Mouse (Mus musculus): ENCODE data around the gene Tusc2. TPM values are rescaled to one million over a fixed set of nuclear protein-coding genes. Genes with fewer than 3 reads are reported as not detected.

The Tusc2 gene
- polyA plus RNA-seq, 1 experiment from 2014 or later = 88.2 TPM

- no peaks in the 10 kb centered on the region for H3K9me3 ChIP-seq (ENCODE audit: control insufficient read depth, low read length)
- no peak overlapping the region for H3K27ac ChIP-seq (ENCODE audit: low read depth, low read length)
- no peak overlapping the region for H3K4me3 ChIP-seq (ENCODE audit: low read depth, low read length)
- ATAC-seq (ENCODE audit: low FRiP score) = no peak
- no peaks in the 10 kb centered on the region for H3K36me3 ChIP-seq (ENCODE audit: control insufficient read depth, insufficient read depth, low read length)
- no peak overlapping the region for H3K9ac ChIP-seq (ENCODE audit: low read depth, low read length)
- H3K4me1 ChIP-seq (replicated peaks; ENCODE audit: control insufficient read depth, insufficient read depth, low read length) = no peaks in the 10 kb centered on the region
- WGBS = 92% methylated on average over 11 of the region's 11 CpGs
- H3K4me2 ChIP-seq (replicated peaks; ENCODE audit: low read depth, low read length) = no peak overlapping the region
- H3K27me3 ChIP-seq (ENCODE audit: control insufficient read depth, insufficient read depth, low read length) = no peaks in the 10 kb centered on the region
- DNase-seq (ENCODE audit: low spot score) = no peak
Observed at GRCm38 (mm10) chr9:107596619-107597569, 33.8 kb downstream of the Tusc2 start.

DNA sequence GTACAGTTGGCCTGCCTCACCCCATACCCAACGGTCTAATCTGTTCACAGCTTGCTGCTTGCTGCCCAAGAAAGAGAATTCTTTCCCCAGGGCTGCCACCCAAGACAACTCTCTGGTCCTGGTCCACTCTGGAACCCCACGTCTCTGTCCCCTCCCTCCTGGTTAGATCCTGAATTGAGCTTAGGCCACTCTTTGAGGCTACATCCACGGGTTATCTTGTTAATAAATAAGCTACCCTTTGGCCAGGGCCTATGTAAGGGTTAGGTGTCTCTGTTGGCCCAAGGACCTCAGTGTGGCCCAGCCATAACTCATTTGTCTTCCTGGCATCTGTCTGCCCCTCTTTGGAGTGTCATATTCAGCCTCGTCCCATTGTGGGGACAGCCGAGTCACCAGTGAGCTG lies 35.3 kb downstream of the Tusc2 start:
- no peak overlapping the region for H3K27ac ChIP-seq (ENCODE audit: low read depth, low read length)
- no peak overlapping the region for H3K4me3 ChIP-seq (ENCODE audit: low read depth, low read length)
- H3K9me3 ChIP-seq (ENCODE audit: control insufficient read depth, low read length) = no peaks in the 10 kb centered on the region
- 77% methylated on average over 5 of the region's 5 CpGs for WGBS
- H3K9ac ChIP-seq (ENCODE audit: low read depth, low read length) = no peak overlapping the region
- 0 out of 2 replicates have a peak, but pooled peaks cover 2% of the 10 kb centered on the region for H3K4me1 ChIP-seq (replicated peaks; ENCODE audit: control insufficient read depth, insufficient read depth, low read length)
- no peak for ATAC-seq (ENCODE audit: low FRiP score)
- H3K4me2 ChIP-seq (replicated peaks; ENCODE audit: low read depth, low read length) = no peak overlapping the region
- H3K27me3 ChIP-seq (ENCODE audit: control insufficient read depth, insufficient read depth, low read length) = no peaks in the 10 kb centered on the region
- DNase-seq (ENCODE audit: low spot score) = no peak
- H3K36me3 ChIP-seq (ENCODE audit: control insufficient read depth, insufficient read depth, low read length) = no peaks in the 10 kb centered on the region

- H3K27me3 ChIP-seq (ENCODE audit: control insufficient read depth, insufficient read depth, low read length) = no peaks in the 10 kb centered on the region
- peaks cover 7% of the 10 kb centered on the region; the same call in 1 of the 2 replicates for H3K4me1 ChIP-seq (replicated peaks; ENCODE audit: control insufficient read depth, insufficient read depth, low read length)
- no peak for ATAC-seq (ENCODE audit: low FRiP score)
- no peak overlapping the region for H3K4me2 ChIP-seq (replicated peaks; ENCODE audit: low read depth, low read length)
- H3K9ac ChIP-seq (ENCODE audit: low read depth, low read length) = no peak overlapping the region
- H3K9me3 ChIP-seq (ENCODE audit: control insufficient read depth, low read length) = no peaks in the 10 kb centered on the region
- no peak for DNase-seq (ENCODE audit: low spot score)
- no peak overlapping the region for H3K27ac ChIP-seq (ENCODE audit: low read depth, low read length)
- no peak overlapping the region for H3K4me3 ChIP-seq (ENCODE audit: low read depth, low read length)
- H3K36me3 ChIP-seq (ENCODE audit: control insufficient read depth, insufficient read depth, low read length) = no peaks in the 10 kb centered on the region
- WGBS = 92% methylated on average over 9 of the region's 9 CpGs
Observed at GRCm38 (mm10) chr9:107599433-107599832, 36.4 kb downstream of the Tusc2 start.

- no peak for ATAC-seq (ENCODE audit: low FRiP score)
- peaks cover 10% of the 10 kb centered on the region for H3K4me1 ChIP-seq (replicated peaks; ENCODE audit: control insufficient read depth, insufficient read depth, low read length)
- no peaks in the 10 kb centered on the region for H3K9me3 ChIP-seq (ENCODE audit: control insufficient read depth, low read length)
- no peak overlapping the region for H3K9ac ChIP-seq (ENCODE audit: low read depth, low read length)
- H3K27me3 ChIP-seq (ENCODE audit: control insufficient read depth, insufficient read depth, low read length) = no peaks in the 10 kb centered on the region
- H3K4me3 ChIP-seq (ENCODE audit: low read depth, low read length) = no peak overlapping the region
- DNase-seq (ENCODE audit: low spot score) = no peak
- H3K36me3 ChIP-seq (ENCODE audit: control insufficient read depth, insufficient read depth, low read length) = no peaks in the 10 kb centered on the region
- WGBS = 71% methylated on average over 14 of the region's 14 CpGs
- H3K4me2 ChIP-seq (replicated peaks; ENCODE audit: low read depth, low read length) = no peak overlapping the region
- no peak overlapping the region for H3K27ac ChIP-seq (ENCODE audit: low read depth, low read length)
Observed at GRCm38 (mm10) chr9:107599842-107600241, 36.8 kb downstream of the Tusc2 start.

DNA sequence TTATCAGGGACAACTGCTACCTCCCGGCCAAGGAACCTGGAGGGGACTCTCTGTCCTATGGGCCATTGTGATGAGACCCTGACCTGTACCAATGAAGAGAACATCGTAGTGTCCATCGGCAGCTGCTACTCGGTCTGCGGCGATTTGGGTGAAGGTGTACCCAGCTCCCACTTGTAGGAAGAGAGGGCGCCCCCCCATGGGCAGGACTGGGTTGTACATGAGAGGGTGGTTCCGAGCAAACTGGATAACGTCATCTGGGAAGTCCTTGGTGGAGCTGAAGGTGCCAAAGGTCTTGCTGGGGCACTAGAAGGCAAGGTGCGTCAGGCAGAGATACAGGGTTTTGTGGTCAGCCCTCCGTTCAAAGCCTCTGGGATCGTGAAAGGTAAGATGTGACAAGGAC lies 37.7 kb downstream of the Tusc2 start:
- Histone ChIP-seq H3K27ac (ENCODE audit: low read depth, low read length) (no peak overlapping the region), H3K36me3 (ENCODE audit: control insufficient read depth, insufficient read depth, low read length) (no peaks in the 10 kb centered on the region)

DNA sequence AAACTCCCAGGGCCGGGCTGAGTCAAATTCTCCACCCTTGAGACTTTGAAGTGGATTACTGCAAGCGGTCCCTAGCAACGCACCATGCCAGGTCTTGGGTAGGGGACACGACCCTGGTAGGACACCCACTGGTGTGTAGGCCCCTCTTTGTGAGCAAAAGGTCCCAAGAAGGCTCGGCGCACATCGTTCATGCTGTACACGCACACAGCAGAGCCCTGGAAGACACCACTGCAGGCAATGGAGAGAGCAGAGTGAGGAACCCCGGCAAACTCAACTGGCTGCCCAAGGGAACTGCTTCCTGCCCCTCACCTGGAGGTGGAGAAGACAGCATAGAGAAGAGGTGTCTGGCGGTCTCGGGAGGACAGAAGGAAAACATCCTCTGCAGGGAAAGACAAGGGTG lies 38.2 kb downstream of the Tusc2 start:
- no peak for ATAC-seq (ENCODE audit: low FRiP score)
- H3K9ac ChIP-seq (ENCODE audit: low read depth, low read length) = no peak overlapping the region
- no peaks in the 10 kb centered on the region for H3K36me3 ChIP-seq (ENCODE audit: control insufficient read depth, insufficient read depth, low read length)
- H3K4me3 ChIP-seq (ENCODE audit: low read depth, low read length) = no peak overlapping the region
- H3K4me2 ChIP-seq (replicated peaks; ENCODE audit: low read depth, low read length) = no peak overlapping the region
- peaks cover 13% of the 10 kb centered on the region for H3K4me1 ChIP-seq (replicated peaks; ENCODE audit: control insufficient read depth, insufficient read depth, low read length)
- H3K27me3 ChIP-seq (ENCODE audit: control insufficient read depth, insufficient read depth, low read length) = no peaks in the 10 kb centered on the region
- WGBS = 92% methylated on average over 11 of the region's 11 CpGs
- no peaks in the 10 kb centered on the region for H3K9me3 ChIP-seq (ENCODE audit: control insufficient read depth, low read length)
- no peak for DNase-seq (ENCODE audit: low spot score)
- H3K27ac ChIP-seq (ENCODE audit: low read depth, low read length) = no peak overlapping the region

More for the DNA sequence above, 37.7 kb downstream of the Tusc2 start:
- H3K9ac ChIP-seq (ENCODE audit: low read depth, low read length) = no peak overlapping the region
- peaks cover 13% of the 10 kb centered on the region for H3K4me1 ChIP-seq (replicated peaks; ENCODE audit: control insufficient read depth, insufficient read depth, low read length)
- 82% methylated on average over 12 of the region's 12 CpGs for whole genome bisulfite sequencing
- no peaks in the 10 kb centered on the region for H3K9me3 ChIP-seq (ENCODE audit: control insufficient read depth, low read length)
- no peak overlapping the region for H3K4me2 ChIP-seq (replicated peaks; ENCODE audit: low read depth, low read length)
- no peak overlapping the region for H3K4me3 ChIP-seq (ENCODE audit: low read depth, low read length)
- H3K27me3 ChIP-seq (ENCODE audit: control insufficient read depth, insufficient read depth, low read length) = no peaks in the 10 kb centered on the region
- no peak for DNase-seq (ENCODE audit: low spot score)
- ATAC-seq (ENCODE audit: low FRiP score) = no peak

DNA sequence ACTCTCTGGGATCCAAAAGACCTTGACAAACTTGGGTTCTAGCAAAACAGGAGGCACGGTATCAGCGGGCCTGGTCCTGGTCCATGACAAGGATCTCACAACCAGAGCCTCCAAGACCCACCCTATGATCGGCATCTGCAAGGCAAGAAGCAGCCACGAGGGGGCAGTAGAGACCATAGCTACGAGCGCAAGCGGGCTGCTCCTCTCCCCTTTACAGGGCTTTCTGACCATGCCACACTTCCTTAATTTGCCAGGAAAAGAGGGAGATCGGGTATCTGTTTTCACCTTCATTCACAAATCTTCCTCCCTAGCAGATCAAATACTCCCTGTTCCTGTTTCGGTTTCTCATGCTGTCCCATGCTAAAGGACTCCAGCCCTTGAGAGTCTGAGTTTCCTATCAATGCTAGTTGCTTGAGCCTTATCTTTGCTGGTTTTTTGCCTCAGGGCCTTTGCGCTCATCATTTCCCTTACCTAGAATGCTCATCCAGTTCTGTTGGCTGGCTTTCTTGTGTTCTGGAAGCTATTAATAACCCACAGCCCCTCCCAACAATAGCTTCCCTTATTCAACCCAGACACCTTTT lies 39.1 kb downstream of the Tusc2 start:
- 12% methylated on average over 10 of the region's 10 CpGs for WGBS
- H3K9me3 ChIP-seq (ENCODE audit: control insufficient read depth, low read length) = no peaks in the 10 kb centered on the region
- DNase-seq (ENCODE audit: low spot score) (peak; percentile 98), ATAC-seq (ENCODE audit: low FRiP score) (peak; percentile 34; the same call in 1 of the 2 replicates)
- no peaks in the 10 kb centered on the region for H3K27me3 ChIP-seq (ENCODE audit: control insufficient read depth, insufficient read depth, low read length)
- no peak overlapping the region for H3K4me2 ChIP-seq (replicated peaks; ENCODE audit: low read depth, low read length)
- H3K4me3 ChIP-seq (ENCODE audit: low read depth, low read length) = no peak overlapping the region
- no peak overlapping the region for H3K9ac ChIP-seq (ENCODE audit: low read depth, low read length)
- peaks cover 13% of the 10 kb centered on the region for H3K4me1 ChIP-seq (replicated peaks; ENCODE audit: control insufficient read depth, insufficient read depth, low read length)
- no peak overlapping the region for H3K27ac ChIP-seq (ENCODE audit: low read depth, low read length)
- no peaks in the 10 kb centered on the region for H3K36me3 ChIP-seq (ENCODE audit: control insufficient read depth, insufficient read depth, low read length)

DNA sequence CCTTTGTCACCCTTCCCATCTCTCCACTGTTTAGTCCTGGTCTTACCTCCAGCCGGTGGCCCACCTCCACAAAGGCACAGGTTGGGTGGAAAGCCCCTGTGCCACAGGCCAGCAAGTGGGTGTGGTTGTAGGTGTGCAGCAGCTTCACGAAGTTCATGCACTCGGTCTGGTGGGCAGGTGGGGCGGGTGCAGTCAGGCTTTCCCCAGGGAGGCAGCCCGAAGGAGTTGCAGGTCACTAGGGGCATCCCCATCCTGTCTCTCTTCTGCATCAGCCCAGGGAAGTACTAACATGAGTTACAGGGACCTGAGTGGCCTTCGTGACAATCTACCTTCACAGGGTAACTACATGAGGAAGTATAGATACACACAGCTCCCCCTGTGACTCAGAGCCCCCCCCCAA lies 40.2 kb downstream of the Tusc2 start:
- Histone ChIP-seq H3K4me1 (replicated peaks; ENCODE audit: control insufficient read depth, insufficient read depth, low read length) (peaks cover 16% of the 10 kb centered on the region), H3K4me3 (ENCODE audit: low read depth, low read length) (no peak overlapping the region), H3K9me3 (ENCODE audit: control insufficient read depth, low read length) (no peaks in the 10 kb centered on the region), H3K9ac (ENCODE audit: low read depth, low read length) (no peak overlapping the region), H3K4me2 (replicated peaks; ENCODE audit: low read depth, low read length) (no peak overlapping the region), H3K27me3 (ENCODE audit: control insufficient read depth, insufficient read depth, low read length) (no peaks in the 10 kb centered on the region), H3K36me3 (ENCODE audit: control insufficient read depth, insufficient read depth, low read length) (no peaks in the 10 kb centered on the region), H3K27ac (ENCODE audit: low read depth, low read length) (no peak overlapping the region)
- ATAC-seq (ENCODE audit: low FRiP score) (no peak), DNase-seq (ENCODE audit: low spot score) (no peak)
- WGBS = 75% methylated on average over 6 of the region's 6 CpGs
